Mouse (Mus musculus) cerebellum, adult 2 months (tissue): ENCODE data around the gene Ern1.

Experiments used
- CTCF ChIP-seq: fragments of 200-500 bp; IDR thresholded peaks from 2 replicates; pipeline ENCODE4 v1.5.1; 2011; ENCODE audit warnings: low read depth, mild to moderate bottlenecking, control low read depth, low read length, moderate library complexity, borderline replicate concordance; ENCODE audit not compliant: insufficient read depth
- POLR2A ChIP-seq: fragments of 200-500 bp; IDR thresholded peaks from 2 replicates; pipeline ENCODE4 v1.6.1; 2011; ENCODE audit warnings: low read length, control low read depth, borderline replicate concordance; ENCODE audit not compliant: insufficient read depth

DNA sequence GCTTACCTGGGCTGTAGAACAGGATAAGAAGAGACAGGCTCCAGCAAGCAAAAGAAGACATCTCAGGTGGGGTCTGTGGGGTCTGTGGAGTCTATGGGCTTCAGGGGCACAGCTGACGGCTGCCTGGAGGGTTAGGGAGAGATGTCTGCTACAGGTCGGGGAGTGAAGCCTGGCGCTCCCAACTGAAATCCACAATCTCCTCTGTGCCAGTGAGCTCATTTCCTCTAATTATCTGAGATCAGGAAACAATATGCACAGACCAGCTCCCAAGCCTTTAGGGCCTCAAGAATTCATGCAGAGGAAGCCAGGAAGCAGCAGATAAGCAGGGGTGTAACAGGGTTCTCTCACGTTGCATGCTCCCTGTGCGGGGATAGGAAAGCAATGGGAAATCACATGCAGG is 105.2 kb downstream of the Ern1 start:
- TF ChIP-seq CTCF (no peak), POLR2A (no peak)
